Mouse (Mus musculus) midbrain, embryonic 11.5 days (tissue): Measurements from ENCODE around the gene Atp1a1. TPM values are rescaled to one million over a fixed set of nuclear protein-coding genes. Genes with fewer than 3 reads are reported as not detected.

Experiments
- ATAC-seq: fragments of 200-750 bp; cut with Nextera tagmentation; 2 replicates; pipeline ENCODE4 v1.8.0; 2017; ENCODE audit warnings: moderate TSS enrichment, moderate library complexity; ENCODE audit not compliant: low FRiP score
- DNase-seq: peaks from one replicate; pipeline ENCODE4 v3.0.0; 2015; ENCODE audit warnings: low spot score; ENCODE audit errors: missing footprints
- H3K27ac ChIP-seq: fragments of 300-500 bp; sonication (generic); 2 replicates; pipeline ENCODE4 v1.5.1; 2014; ENCODE audit warnings: low read depth, low read length
- H3K27me3 ChIP-seq: fragments of 300-500 bp; sonication (generic); 2 replicates; pipeline ENCODE4 v1.6.1; 2014; ENCODE audit warnings: mild to moderate bottlenecking, low read length, moderate library complexity, mixed read lengths; ENCODE audit not compliant: control insufficient read depth, insufficient read depth
- H3K36me3 ChIP-seq: fragments of 300-500 bp; sonication (generic); 2 replicates; pipeline ENCODE4 v1.6.1; 2014; ENCODE audit warnings: mild to moderate bottlenecking, low read length, moderate library complexity, mixed read lengths; ENCODE audit not compliant: control insufficient read depth, insufficient read depth
- H3K4me1 ChIP-seq: fragments of 300-500 bp; sonication (generic); 2 replicates; pipeline ENCODE4 v1.6.1; 2014; ENCODE audit warnings: low read length; ENCODE audit not compliant: control insufficient read depth, insufficient read depth
- H3K4me2 ChIP-seq: fragments of 300-500 bp; sonication (generic); 2 replicates; pipeline ENCODE4 v1.6.1; 2014; ENCODE audit warnings: mild to moderate bottlenecking, moderate library complexity
- H3K4me3 ChIP-seq: fragments of 300-500 bp; sonication (generic); 2 replicates; pipeline ENCODE4 v1.5.1; 2014; ENCODE audit warnings: low read depth, low read length
- H3K9ac ChIP-seq: fragments of 300-500 bp; sonication (generic); 2 replicates; pipeline ENCODE4 v1.6.1; 2014; ENCODE audit warnings: low read length
- H3K9me3 ChIP-seq: fragments of 300-500 bp; sonication (generic); 2 replicates; pipeline ENCODE4 v1.6.1; 2016; ENCODE audit warnings: low read length; ENCODE audit not compliant: control insufficient read depth
- WGBS: fragments of 180-500 bp; shearing (Covaris S2); extraction: QIAGEN DNeasy Blood & Tissue Kit; methylation state at CpG from one replicate; pipeline ENCODE4 v1.1.7; 2014; 5-methylcytosine and 5-hydroxymethylcytosine counted together
- polyA plus RNA-seq: library from polyadenylated mRNA; unstranded; fragments of >200 nt; fragmentation: Nextera tagmentation; extraction: Ambion mirVana; gene quantifications from 2 replicates; pipeline ENCODE4 v1.2.1, GENCODE M21; 2014

Gene Atp1a1
- polyA plus RNA-seq, 1 experiment from 2014 or later = 87.0 TPM

DNA sequence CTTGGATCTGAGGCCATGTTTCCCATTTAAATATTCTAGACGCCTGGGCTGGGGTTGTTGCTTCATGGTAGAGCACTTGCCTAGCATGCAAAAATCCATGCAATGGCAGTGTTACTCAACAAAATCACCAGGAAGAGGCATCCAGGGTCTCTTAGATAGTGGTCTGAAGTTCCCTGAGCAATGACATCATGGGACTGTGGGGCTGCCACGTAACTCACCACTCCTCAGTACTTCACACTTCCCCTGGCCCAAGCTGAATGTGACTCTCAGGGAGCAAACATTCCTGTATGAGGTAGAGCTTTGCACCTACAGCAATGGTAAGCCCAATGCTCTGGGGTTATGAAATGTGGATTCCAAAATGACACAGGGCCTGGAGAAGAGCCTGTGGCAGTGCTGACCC, 38.8 kb upstream of the Atp1a1 start:
- Histone ChIP-seq H3K4me1 (no peaks in the 10 kb centered on the region), H3K27ac (no peak overlapping the region), H3K36me3 (no peaks in the 10 kb centered on the region), H3K9ac (no peak overlapping the region), H3K4me2 (no peak overlapping the region), H3K4me3 (no peak overlapping the region), H3K9me3 (no peaks in the 10 kb centered on the region), H3K27me3 (no peaks in the 10 kb centered on the region)
- ATAC-seq (no peak), DNase-seq (no peak)
- WGBS = 87% methylated on average over 2 of the region's 2 CpGs

DNA sequence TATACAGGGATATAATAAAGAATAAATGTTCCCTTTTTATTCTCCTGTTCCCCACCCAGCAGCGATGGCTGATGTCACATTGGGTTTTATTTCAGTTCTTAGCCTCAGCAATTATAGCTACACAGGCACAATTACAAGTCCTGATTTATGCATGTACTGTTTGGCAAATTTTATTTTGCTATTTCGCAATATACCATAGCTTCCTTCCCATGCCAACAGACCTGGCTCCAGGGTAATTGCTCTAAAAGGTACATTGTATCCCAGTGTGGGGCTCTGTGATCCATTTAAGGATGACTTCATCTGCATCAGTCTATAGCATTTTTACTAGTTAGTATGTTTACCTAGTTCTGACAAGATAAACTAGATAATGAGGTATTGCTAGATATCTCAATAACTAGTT, 33.7 kb upstream of the Atp1a1 start:
- no peaks in the 10 kb centered on the region for H3K36me3 ChIP-seq
- no peak for DNase-seq
- H3K9me3 ChIP-seq = no peaks in the 10 kb centered on the region
- no peak overlapping the region for H3K4me3 ChIP-seq
- no peaks in the 10 kb centered on the region for H3K4me1 ChIP-seq
- ATAC-seq = no peak
- H3K27ac ChIP-seq = no peak overlapping the region
- no peak overlapping the region for H3K4me2 ChIP-seq
- H3K27me3 ChIP-seq = no peaks in the 10 kb centered on the region
- H3K9ac ChIP-seq = no peak overlapping the region
- 84% methylated on average over 2 of the region's 2 CpGs for WGBS

- Histone ChIP-seq H3K36me3 (no peaks in the 10 kb centered on the region), H3K4me1 (no peaks in the 10 kb centered on the region), H3K4me3 (no peak overlapping the region), H3K27me3 (no peaks in the 10 kb centered on the region), H3K9ac (no peak overlapping the region), H3K9me3 (no peaks in the 10 kb centered on the region), H3K4me2 (no peak overlapping the region), H3K27ac (no peak overlapping the region)
- 84% methylated on average over 7 of the region's 7 CpGs for WGBS
- no peak for DNase-seq
- no peak for ATAC-seq
Measured at GRCm38 (mm10) chr3:101636510-101636909, 32.0 kb upstream of the Atp1a1 start.

- Histone ChIP-seq H3K27ac (no peak overlapping the region), H3K4me3 (no peak overlapping the region), H3K4me1 (no peaks in the 10 kb centered on the region), H3K36me3 (no peaks in the 10 kb centered on the region), H3K27me3 (no peaks in the 10 kb centered on the region), H3K4me2 (no peak overlapping the region), H3K9ac (no peak overlapping the region), H3K9me3 (no peaks in the 10 kb centered on the region)
- no peak for ATAC-seq
- WGBS = 67% methylated on average over 2 of the region's 2 CpGs
- no peak for DNase-seq
Measured at GRCm38 (mm10) chr3:101636086-101636485, 31.6 kb upstream of the Atp1a1 start.

GRCm38 (mm10) chr3:101634141-101634900, 29.8 kb upstream of the Atp1a1 start:
- no peaks in the 10 kb centered on the region for H3K27me3 ChIP-seq

GRCm38 (mm10) chr3:101628255-101628654, 23.8 kb upstream of the Atp1a1 start:
- DNase-seq = no peak
- H3K4me3 ChIP-seq = no peak overlapping the region
- no peaks in the 10 kb centered on the region for H3K4me1 ChIP-seq
- no peak for ATAC-seq
- no peak overlapping the region for H3K9ac ChIP-seq
- no peaks in the 10 kb centered on the region for H3K27me3 ChIP-seq
- H3K4me2 ChIP-seq = no peak overlapping the region
- no peak overlapping the region for H3K27ac ChIP-seq
- WGBS = 87% methylated on average over 2 of the region's 2 CpGs
- H3K36me3 ChIP-seq = no peaks in the 10 kb centered on the region
- H3K9me3 ChIP-seq = no peaks in the 10 kb centered on the region; the same call in 1 of the 2 replicates

More at GRCm38 (mm10) chr3:101634141-101634900, 29.8 kb upstream of the Atp1a1 start:
- 83% methylated on average over 9 of the region's 9 CpGs for WGBS
- DNase-seq (peak; percentile 74), ATAC-seq (no peak)
- Histone ChIP-seq H3K36me3 (no peaks in the 10 kb centered on the region), H3K4me2 (no peak overlapping the region), H3K9me3 (no peaks in the 10 kb centered on the region; the same call in 1 of the 2 replicates), H3K4me3 (no peak overlapping the region), H3K4me1 (no peaks in the 10 kb centered on the region), H3K27ac (no peak overlapping the region), H3K9ac (no peak overlapping the region)

DNA sequence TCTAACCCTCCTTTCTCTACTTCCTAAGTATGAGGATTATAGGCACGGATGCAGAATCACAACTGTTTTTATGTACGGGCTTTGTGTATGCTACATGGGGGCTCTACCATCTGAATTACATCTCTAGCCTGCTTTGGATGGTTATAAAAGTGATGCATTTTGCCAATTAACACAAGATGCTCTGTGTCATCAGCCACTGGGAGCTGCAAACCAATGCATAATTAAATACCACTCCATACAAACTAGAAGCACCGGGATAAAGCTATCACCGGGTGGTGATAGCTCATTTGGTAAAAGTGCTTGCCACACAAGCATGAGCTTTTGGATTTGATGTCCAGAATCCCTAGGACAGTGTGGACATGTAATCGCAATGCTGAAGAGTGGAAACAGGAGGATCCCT, 19.8 kb upstream of the Atp1a1 start:
- no peaks in the 10 kb centered on the region for H3K36me3 ChIP-seq
- ATAC-seq (no peak), DNase-seq (no peak)
- no peak overlapping the region for H3K9ac ChIP-seq
- H3K27ac ChIP-seq = no peak overlapping the region
- H3K27me3 ChIP-seq = no peaks in the 10 kb centered on the region
- no peak overlapping the region for H3K4me3 ChIP-seq
- 95% methylated on average over 5 of the region's 5 CpGs for WGBS
- no peaks in the 10 kb centered on the region; the same call in 1 of the 2 replicates for H3K9me3 ChIP-seq
- no peak overlapping the region for H3K4me2 ChIP-seq
- H3K4me1 ChIP-seq = no peaks in the 10 kb centered on the region

DNA sequence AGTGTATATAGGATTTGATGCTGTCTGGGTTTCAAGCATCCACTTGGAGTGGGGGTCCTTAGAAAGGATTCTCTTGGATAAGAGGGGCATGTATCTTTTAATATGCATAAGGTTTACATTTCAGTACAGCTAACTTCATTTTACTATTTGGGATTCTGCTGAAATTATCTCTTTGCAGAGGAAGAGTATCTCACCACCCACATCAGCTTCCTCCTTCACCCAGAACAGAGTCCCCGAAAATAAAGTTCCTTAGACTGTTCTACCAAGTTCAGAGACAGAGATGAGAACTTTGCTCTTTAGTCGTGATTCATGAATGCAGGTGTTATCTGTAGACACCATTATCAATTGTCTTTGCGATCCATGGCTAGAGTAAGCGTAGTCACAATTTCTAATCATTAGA, 14.5 kb upstream of the Atp1a1 start:
- no peak overlapping the region for H3K27ac ChIP-seq
- H3K9ac ChIP-seq = no peak overlapping the region
- ATAC-seq (no peak), DNase-seq (no peak)
- H3K4me3 ChIP-seq = no peak overlapping the region
- H3K4me1 ChIP-seq = no peaks in the 10 kb centered on the region
- H3K36me3 ChIP-seq = no peaks in the 10 kb centered on the region
- no peak overlapping the region for H3K4me2 ChIP-seq
- H3K27me3 ChIP-seq = no peaks in the 10 kb centered on the region
- H3K9me3 ChIP-seq = no peaks in the 10 kb centered on the region; the same call in 1 of the 2 replicates
- WGBS = 91% methylated on average over 4 of the region's 4 CpGs

- Histone ChIP-seq H3K9me3 (no peaks in the 10 kb centered on the region; the same call in 1 of the 2 replicates), H3K36me3 (no peaks in the 10 kb centered on the region), H3K4me2 (no peak overlapping the region), H3K9ac (no peak overlapping the region), H3K4me3 (no peak overlapping the region), H3K4me1 (no peaks in the 10 kb centered on the region), H3K27ac (no peak overlapping the region), H3K27me3 (no peaks in the 10 kb centered on the region)
- 82% methylated on average over 4 of the region's 4 CpGs for WGBS
- no peak for ATAC-seq
- no peak for DNase-seq
Measured at GRCm38 (mm10) chr3:101618505-101618904, 14.0 kb upstream of the Atp1a1 start.
